Mouse (Mus musculus) adrenal gland, postnatal 25 days (tissue): ENCODE results near the gene Gsn. TPM values are rescaled to one million over a fixed set of nuclear protein-coding genes. Genes with fewer than 3 reads are reported as not detected.
A peak's percentile ranks its signal among the peaks of the same experiment; 100 is the strongest.

Experiments
- DNase-seq: peaks from one replicate; pipeline ENCODE4 v3.0.0; 2021; ENCODE audit warnings: mixed read lengths
- total RNA-seq: library from RNA; stranded (reverse); gene quantifications from 2 replicates; pipeline ENCODE4 v1.2.3, GENCODE M21; 2021

Gsn gene
- total RNA-seq, 1 experiment from 2014 or later = 185 TPM

- DNase-seq = no peak
Measured at GRCm38 (mm10) chr2:35255004-35255403, 1.2 kb upstream of the Gsn start.

- no peak for DNase-seq
Measured at GRCm38 (mm10) chr2:35255462-35255861, 718 bp upstream of the Gsn start.

GRCm38 (mm10) chr2:35256932-35257331 lies 752 bp downstream of the Gsn start:
- DNase-seq = no peak

- DNase-seq = no peak
Measured at GRCm38 (mm10) chr2:35257886-35258285, 1.7 kb downstream of the Gsn start.

- DNase-seq = no peak
Measured at GRCm38 (mm10) chr2:35258590-35258989, 2.4 kb downstream of the Gsn start.

DNA sequence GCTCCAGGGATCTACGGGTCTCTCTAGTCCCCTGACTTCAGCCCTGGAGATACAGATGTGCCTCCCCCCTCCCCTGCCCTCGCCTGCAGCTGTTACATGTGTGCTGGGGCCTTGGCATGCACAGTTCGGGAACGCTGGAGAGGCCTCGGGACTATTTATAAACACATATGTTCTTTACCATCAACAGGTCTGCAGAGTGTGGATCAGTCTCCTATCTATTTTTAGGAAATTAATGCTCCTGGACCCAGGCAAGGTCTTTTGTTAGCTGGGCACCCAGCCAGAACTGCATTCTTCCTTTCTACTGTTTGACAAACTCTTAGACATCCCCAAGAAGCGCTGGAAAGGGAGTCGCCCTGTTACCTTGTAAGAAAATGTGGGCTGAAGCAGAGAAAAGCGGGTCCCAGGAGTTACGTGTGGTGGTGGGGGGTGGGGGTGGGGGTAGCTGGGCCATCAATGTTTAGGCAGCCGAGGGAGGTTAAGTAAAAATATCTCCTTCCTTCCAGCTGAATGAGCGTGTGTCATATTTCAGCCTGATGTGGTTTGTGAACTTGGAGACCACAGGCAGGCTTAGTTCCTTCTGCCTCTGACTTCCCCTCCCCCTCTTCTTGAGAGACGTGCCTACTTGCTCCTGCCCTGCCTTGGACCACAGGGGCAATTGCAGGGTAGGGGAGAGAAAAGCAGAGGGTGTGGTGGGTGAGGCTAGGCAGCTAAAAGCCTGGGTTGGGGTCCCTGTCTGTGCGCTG lies 3.3 kb downstream of the Gsn start:
- peak; percentile 48 for DNase-seq

- DNase-seq = no peak
Measured at GRCm38 (mm10) chr2:35260291-35260690, 4.1 kb downstream of the Gsn start.

DNA sequence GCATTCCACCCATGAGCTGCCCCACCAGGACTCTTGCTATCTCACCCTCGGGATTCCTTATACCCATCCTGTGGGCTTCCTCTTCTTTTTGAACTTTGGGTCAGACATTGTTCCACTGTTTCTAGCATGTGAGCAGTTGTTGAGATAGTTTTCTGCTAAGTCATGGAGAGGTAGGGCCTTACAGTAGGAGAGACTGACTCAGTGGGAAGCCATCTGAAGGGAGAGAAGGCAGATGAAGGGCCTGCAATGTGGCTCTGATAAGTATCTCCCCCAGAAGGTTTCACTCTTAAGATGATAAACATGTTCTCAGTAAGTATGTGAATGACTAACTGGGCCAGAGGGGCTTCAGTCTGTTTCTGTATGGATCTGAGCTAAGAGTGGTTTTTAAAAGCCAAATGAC lies 7.9 kb downstream of the Gsn start:
- DNase-seq = no peak

GRCm38 (mm10) chr2:35265296-35265695 lies 9.1 kb downstream of the Gsn start:
- DNase-seq = no peak

GRCm38 (mm10) chr2:35265775-35266174 lies 9.6 kb downstream of the Gsn start:
- no peak for DNase-seq

DNA sequence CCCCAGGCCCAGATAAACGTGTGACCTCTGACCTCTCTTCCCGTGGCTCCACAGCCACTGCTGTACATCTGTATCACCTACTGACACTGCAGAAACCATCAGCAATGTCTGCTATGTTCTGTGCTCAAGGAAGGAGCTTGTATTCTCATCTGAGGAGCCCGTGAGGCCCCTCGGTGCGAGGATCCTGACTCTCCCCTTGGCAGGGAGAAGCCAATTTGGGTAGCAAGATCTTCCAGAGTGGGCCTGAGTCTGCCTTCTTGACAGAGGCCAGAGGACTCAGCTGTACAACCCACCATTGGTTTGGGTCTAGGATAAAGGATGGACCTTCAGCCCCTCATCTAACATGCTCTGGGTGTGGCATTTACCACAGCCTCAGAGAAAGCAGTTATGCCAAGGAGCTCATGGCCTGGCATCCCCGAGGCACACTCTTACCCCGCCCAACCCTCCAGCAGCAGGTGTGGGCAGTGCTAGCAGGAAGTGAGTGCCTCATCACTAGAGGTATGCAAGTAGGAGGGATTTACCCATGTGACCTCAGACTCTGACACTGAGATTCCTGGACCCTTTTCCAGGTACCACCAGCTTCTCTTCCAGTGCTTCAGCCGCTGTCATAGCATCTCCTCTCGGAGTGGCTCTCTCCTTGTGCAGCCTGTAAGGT lies 10.2 kb downstream of the Gsn start:
- DNase-seq = no peak

DNA sequence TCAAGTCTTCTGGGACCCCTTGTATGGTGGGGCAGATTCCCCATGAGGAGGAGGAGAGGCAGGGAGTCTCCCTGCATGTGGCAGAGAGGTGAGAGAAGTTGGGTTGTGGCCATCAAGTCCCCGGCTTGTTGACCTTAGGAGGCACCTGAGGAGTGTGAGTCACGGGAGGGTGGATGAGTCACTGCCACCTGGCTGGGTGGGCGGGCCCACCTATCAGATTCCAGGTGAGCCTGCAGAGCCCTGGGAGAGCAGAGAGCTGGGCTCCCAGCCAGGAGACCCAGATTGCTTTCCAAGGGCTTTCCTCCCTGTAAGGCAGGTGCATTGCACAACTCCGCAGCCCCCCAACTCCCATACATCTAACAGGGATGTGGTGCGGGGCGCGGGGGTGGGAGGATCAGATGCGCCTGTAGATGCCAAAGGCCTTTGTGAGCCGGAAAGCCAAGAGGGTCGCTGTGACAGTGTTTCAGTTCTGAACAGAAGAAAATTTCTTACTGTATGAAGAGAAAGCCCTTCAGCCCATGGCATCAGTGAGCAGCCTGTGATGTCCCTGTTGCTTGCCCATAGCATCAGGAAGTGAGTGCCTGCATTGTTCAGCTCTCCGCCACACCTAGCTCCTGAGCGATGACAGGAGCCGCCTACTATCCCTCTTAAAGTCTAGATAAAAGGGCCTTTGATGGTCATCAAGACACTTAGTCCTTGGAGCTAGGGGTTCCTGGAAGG lies 11.1 kb downstream of the Gsn start:
- DNase-seq = no peak

- no peak for DNase-seq
Measured at GRCm38 (mm10) chr2:35267876-35268566, 11.8 kb downstream of the Gsn start.

DNA sequence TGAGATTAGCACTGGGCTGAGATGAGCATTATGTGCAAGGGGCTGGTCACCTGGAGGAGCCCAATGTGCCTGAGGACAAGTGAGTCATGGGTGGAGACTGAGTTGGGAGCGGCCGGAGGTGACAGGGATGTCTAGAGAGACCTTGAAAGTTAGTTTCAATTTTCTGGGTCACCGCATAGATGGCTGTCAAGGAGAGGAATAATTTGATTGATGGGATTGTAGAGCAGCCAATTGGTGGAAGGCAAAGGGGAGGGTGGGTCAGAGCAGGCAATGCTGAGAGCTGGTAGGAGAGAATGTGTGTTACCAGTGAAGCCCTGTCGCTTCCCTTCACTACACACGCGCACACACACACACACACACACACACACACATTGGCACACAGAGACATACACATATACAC lies 13.0 kb downstream of the Gsn start:
- DNase-seq = no peak

DNA sequence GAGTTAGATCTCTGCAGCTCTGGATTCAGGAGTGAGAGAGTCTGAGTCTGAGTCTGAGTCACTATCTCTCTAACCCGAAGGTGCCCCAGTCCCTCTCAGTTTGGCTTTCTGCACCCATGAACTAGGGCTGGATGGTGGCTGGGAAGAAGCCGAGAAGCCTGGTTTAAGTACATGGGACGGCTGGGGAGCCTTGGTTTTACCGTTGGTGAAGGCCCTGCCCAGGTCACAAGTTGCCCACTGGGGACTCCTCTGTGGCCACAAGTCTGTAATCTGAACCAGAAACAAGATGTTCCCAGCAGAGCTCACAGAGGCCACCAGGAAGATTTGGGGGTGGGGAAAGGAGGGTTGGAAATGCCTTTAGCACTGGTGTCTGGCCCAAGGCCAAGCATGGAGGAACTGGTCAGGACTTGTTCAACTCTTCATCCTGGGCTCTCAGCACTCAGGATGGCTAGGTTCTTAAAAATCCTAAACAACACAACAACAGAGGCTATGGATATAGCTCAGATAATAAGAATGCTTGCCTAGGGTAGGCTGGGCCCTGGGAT lies 13.6 kb downstream of the Gsn start:
- no peak for DNase-seq

DNA sequence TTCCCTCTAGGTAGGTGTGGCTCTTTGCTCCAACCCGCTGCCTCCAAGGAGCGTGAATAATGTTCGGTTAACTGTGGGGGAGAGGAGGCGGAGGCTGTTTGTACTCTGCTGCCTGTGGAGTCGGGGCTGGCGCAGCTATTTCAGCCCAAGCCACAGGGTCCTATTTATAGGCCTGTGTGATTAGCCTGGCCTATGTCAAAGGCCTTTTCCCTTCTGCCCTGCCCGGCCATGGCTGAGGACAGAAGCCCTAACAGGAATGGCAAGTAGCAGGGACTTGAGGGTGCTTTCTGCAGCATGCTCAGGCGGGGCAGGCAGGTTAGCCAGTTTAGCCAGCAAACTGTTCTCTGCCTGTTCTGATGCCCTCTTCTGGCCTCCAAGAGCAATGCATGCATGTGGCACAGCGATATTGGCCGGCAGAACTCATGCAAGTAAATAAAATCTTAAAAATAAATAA lies 14.4 kb downstream of the Gsn start:
- peak; percentile 48 for DNase-seq

DNA sequence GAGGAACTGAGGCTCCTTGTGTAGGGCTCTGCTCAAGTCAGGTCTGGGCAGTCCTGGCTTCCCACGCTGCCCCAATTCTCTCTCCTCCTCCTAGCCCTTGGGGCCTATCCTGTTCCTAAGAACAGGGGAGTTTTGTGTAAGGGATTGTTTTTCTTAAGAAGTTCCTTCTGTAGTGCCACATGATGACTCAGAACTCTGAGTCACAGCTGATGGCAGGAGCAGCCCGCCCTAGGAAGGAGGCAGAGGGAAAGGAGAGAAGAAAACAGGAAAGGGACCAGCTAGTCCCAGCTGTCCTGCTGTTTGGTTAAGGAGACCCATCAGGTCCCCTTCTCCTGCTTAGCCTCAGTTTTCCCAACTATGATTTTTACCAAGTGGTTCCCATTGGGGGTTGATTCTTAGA lies 15.6 kb downstream of the Gsn start:
- DNase-seq = no peak

DNA sequence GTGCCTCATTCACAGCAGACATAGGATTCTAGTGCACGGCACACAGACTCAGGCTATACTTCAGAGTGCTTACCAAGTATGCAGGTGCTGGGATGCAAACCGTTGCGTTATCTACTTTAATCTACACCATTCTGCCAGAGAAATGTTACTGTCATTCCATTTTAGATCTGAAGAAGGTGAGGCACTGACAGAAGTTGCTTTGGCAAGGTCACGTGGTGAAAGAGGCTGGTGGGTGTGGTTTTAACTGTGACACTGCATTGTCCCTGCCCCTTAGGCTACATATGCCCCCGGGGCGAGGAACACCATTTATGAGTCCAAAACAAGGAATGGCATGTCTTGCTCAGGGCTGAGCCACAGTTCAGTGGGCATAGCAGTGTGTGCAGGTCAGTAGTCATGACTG lies 16.7 kb downstream of the Gsn start:
- no peak for DNase-seq

- DNase-seq = no peak
Measured at GRCm38 (mm10) chr2:35273536-35273935, 17.4 kb downstream of the Gsn start.

GRCm38 (mm10) chr2:35277686-35278085 lies 21.5 kb downstream of the Gsn start:
- DNase-seq = peak; percentile 50

GRCm38 (mm10) chr2:35278371-35279210 lies 22.4 kb downstream of the Gsn start:
- DNase-seq = no peak
